Mouse (Mus musculus) left cerebral cortex, postnatal 10 days (tissue): ENCODE data around the gene Samd14. TPM values are rescaled to one million over a fixed set of nuclear protein-coding genes. Genes with fewer than 3 reads are reported as not detected.
"Not testable (repeated sequence)": the region's sequence is repeated elsewhere in the genome, so short reads cannot be mapped to it uniquely, and the experiment has no call there.

Experiments
- DNase-seq, 2 experiments: peaks; one replicate each; pipeline ENCODE4 v3.0.0; 2021 to 2022; ENCODE audit warnings: low spot score in 2 of 2, mixed read lengths in 1 of 2; ENCODE audit errors: extremely low spot score in 1 of 2
- intact Hi-C: fragments of 180-260 bp; cut with DNase I; formaldehyde crosslinking; loops from one replicate; pipeline ENCODE4 v1.15.1; 2025
- total RNA-seq, 2 experiments: library from RNA; stranded (reverse); gene quantifications; 2 replicates each; pipeline ENCODE4 v1.2.3; 2021

Samd14 gene
- total RNA-seq = 10 to 100 TPM; 98.6 to 99.6 TPM

GRCm38 (mm10) chr11:95009629-95010014 lies at the start of gene Samd14:
Samd14 (plus strand) TSS chr11:95009879.
- intact Hi-C loops = no loop called here
- DNase-seq = peak; percentile 74 to 85

- DNase-seq = no peak
- intact Hi-C loops = no loop called here
Observed at GRCm38 (mm10) chr11:94962534-94963101, 47.1 kb upstream of the Samd14 start.

- no peak for DNase-seq
- intact Hi-C loops = no loop called here
Observed at GRCm38 (mm10) chr11:94967419-94967818, 42.3 kb upstream of the Samd14 start, which contains the start of gene Hils1. Hils1 (plus strand) TSS chr11:94967593.

- DNase-seq = peak in 1 of 2 experiments; percentile 34
- intact Hi-C loops = no loop called here
Observed at GRCm38 (mm10) chr11:94968187-94968586, 41.5 kb upstream of the Samd14 start.

- not testable (repeated sequence) for DNase-seq
- intact Hi-C loops = loop anchor here (1.0 to 2.0 kb wide), 2 partner anchors 30 to 239 kb away; no protein-coding TSS in a partner anchor
Observed at GRCm38 (mm10) chr11:94969709-94970108, 40.0 kb upstream of the Samd14 start.

GRCm38 (mm10) chr11:94970210-94970943 lies 39.3 kb upstream of the Samd14 start:
- peak; percentile 75 to 85 for DNase-seq
- intact Hi-C loops = loop anchor here (2.0 kb wide), 1 partner anchor 240 kb away; no protein-coding TSS in a partner anchor

GRCm38 (mm10) chr11:94971895-94972615 lies 37.6 kb upstream of the Samd14 start:
- intact Hi-C loops = loop anchor here (2.0 kb wide), 1 partner anchor 241 kb away; no protein-coding TSS in a partner anchor
- DNase-seq = no peak

GRCm38 (mm10) chr11:94972887-94973286 lies 36.8 kb upstream of the Samd14 start:
- DNase-seq = no peak
- intact Hi-C loops = no loop called here

GRCm38 (mm10) chr11:94973313-94973712 lies 36.4 kb upstream of the Samd14 start:
- intact Hi-C loops = no loop called here
- DNase-seq = no peak

- intact Hi-C loops = no loop called here
- DNase-seq = no peak
Observed at GRCm38 (mm10) chr11:94974951-94975350, 34.7 kb upstream of the Samd14 start.

GRCm38 (mm10) chr11:94976199-94976598 lies 33.5 kb upstream of the Samd14 start, which contains the start of gene Sgca:
Sgca (minus strand) TSS chr11:94976327.
- DNase-seq = no peak
- intact Hi-C loops = no loop called here

- no peak for DNase-seq
- intact Hi-C loops = loop anchor here (2.0 kb wide), 1 partner anchor 22 kb away; no protein-coding TSS in a partner anchor
Observed at GRCm38 (mm10) chr11:94978178-94978915, 31.3 kb upstream of the Samd14 start.

- intact Hi-C loops = loop anchor here (2.0 kb wide), 1 partner anchor 22 kb away; no protein-coding TSS in a partner anchor
- DNase-seq = peak; percentile 96 to 98
Observed at GRCm38 (mm10) chr11:94978947-94979346, 30.7 kb upstream of the Samd14 start.

GRCm38 (mm10) chr11:94979462-94980179 lies 30.1 kb upstream of the Samd14 start:
- intact Hi-C loops = loop anchor here (2.0 kb wide), 1 partner anchor 21 kb away; no protein-coding TSS in a partner anchor
- DNase-seq = no peak

GRCm38 (mm10) chr11:94985140-94985539 lies 24.5 kb upstream of the Samd14 start:
- intact Hi-C loops = no loop called here
- DNase-seq = no peak

GRCm38 (mm10) chr11:94985822-94986221 lies 23.9 kb upstream of the Samd14 start:
- no peak for DNase-seq
- intact Hi-C loops = no loop called here

GRCm38 (mm10) chr11:94986435-94986834 lies 23.2 kb upstream of the Samd14 start:
- DNase-seq = no peak
- intact Hi-C loops = no loop called here

- intact Hi-C loops = no loop called here
Observed at GRCm38 (mm10) chr11:94987341-94987740, 22.3 kb upstream of the Samd14 start.

More at GRCm38 (mm10) chr11:94987341-94987740, 22.3 kb upstream of the Samd14 start:
- no peak for DNase-seq
